Mouse (Mus musculus) lung, embryonic 14.5 days (tissue): ENCODE measurements around the gene Sh3bp4. TPM values are rescaled to one million over a fixed set of nuclear protein-coding genes. Genes with fewer than 3 reads are reported as not detected.

ENCODE experiments used
- ATAC-seq: fragments of 200-750 bp; cut with Nextera tagmentation; 2 replicates; pipeline ENCODE4 v1.8.0; 2017; ENCODE audit warnings: mild to moderate bottlenecking, moderate TSS enrichment, moderate library complexity; ENCODE audit not compliant: insufficient read depth
- DNase-seq: peaks from one replicate; pipeline ENCODE4 v3.0.0-alpha.2; 2015
- H3K27ac ChIP-seq: fragments of 300-500 bp; sonication (generic); 2 replicates; pipeline ENCODE4 v1.5.1; 2014; ENCODE audit warnings: low read depth, mild to moderate bottlenecking, moderate library complexity
- H3K27me3 ChIP-seq: fragments of 300-500 bp; sonication (generic); 2 replicates; pipeline ENCODE4 v1.6.1; 2014; ENCODE audit warnings: low read length, control low read depth; ENCODE audit not compliant: insufficient read depth
- H3K36me3 ChIP-seq: fragments of 300-500 bp; sonication (generic); 2 replicates; pipeline ENCODE4 v1.6.1; 2014; ENCODE audit warnings: control low read depth; ENCODE audit not compliant: insufficient read depth
- H3K4me1 ChIP-seq: fragments of 300-500 bp; sonication (generic); 2 replicates; pipeline ENCODE4 v1.6.1; 2014; ENCODE audit warnings: antibody characterized with exemption, control low read depth; ENCODE audit not compliant: insufficient read depth
- H3K4me2 ChIP-seq: fragments of 300-500 bp; sonication (generic); 2 replicates; pipeline ENCODE4 v1.6.1; 2014; ENCODE audit warnings: mild to moderate bottlenecking
- H3K4me3 ChIP-seq: fragments of 300-500 bp; sonication (generic); 2 replicates; pipeline ENCODE4 v1.5.1; 2014; ENCODE audit warnings: low read depth, low read length
- H3K9ac ChIP-seq: fragments of 300-500 bp; sonication (generic); 2 replicates; pipeline ENCODE4 v1.6.1; 2014
- H3K9me3 ChIP-seq: fragments of 300-500 bp; sonication (generic); 2 replicates; pipeline ENCODE4 v1.6.1; 2016; ENCODE audit warnings: low read depth, low read length, control low read depth
- CTCF ChIP-seq: IDR thresholded peaks from 2 replicates; pipeline ENCODE4 v1.5.1; 2016; ENCODE audit warnings: antibody characterized with exemption, low read depth
- WGBS: fragments of 180-500 bp; shearing (Covaris S2); extraction: QIAGEN DNeasy Blood & Tissue Kit; methylation state at CpG from one replicate; pipeline ENCODE4 v1.1.7; 2014; 5-methylcytosine and 5-hydroxymethylcytosine counted together
- polyA plus RNA-seq: library from polyadenylated mRNA; unstranded; fragments of >200 nt; fragmentation: Nextera tagmentation; extraction: Ambion mirVana; gene quantifications from 2 replicates; pipeline ENCODE4 v1.2.1, GENCODE M21; 2014

Gene Sh3bp4
- polyA plus RNA-seq, 1 experiment from 2014 or later = 26.2 TPM

- Histone ChIP-seq H3K36me3 (no peaks in the 10 kb centered on the region), H3K4me3 (no peak overlapping the region), H3K9ac (no peak overlapping the region), H3K27ac (no peak overlapping the region), H3K4me1 (peaks cover 15% of the 10 kb centered on the region), H3K4me2 (no peak overlapping the region), H3K9me3 (no peaks in the 10 kb centered on the region), H3K27me3 (no peaks in the 10 kb centered on the region)
- 66% methylated on average over 4 of the region's 4 CpGs for WGBS
- no peak for TF ChIP-seq CTCF
- no peak for ATAC-seq
- no peak for DNase-seq
These were observed 63.1 kb downstream of the Sh3bp4 start for GRCm38 (mm10) chr1:89133266-89133665.

GRCm38 (mm10) chr1:89133717-89134116 is 63.5 kb downstream of the Sh3bp4 start:
- no peak for DNase-seq
- TF ChIP-seq CTCF = no peak
- no peak overlapping the region for H3K4me3 ChIP-seq
- no peak for ATAC-seq
- no peaks in the 10 kb centered on the region for H3K27me3 ChIP-seq
- H3K4me2 ChIP-seq = no peak overlapping the region
- no peaks in the 10 kb centered on the region; the same call in 1 of the 2 replicates for H3K36me3 ChIP-seq
- no peak overlapping the region for H3K27ac ChIP-seq
- no peak overlapping the region for H3K9ac ChIP-seq
- WGBS = 86% methylated on average over 4 of the region's 4 CpGs
- peaks cover 15% of the 10 kb centered on the region for H3K4me1 ChIP-seq
- no peaks in the 10 kb centered on the region for H3K9me3 ChIP-seq

DNA sequence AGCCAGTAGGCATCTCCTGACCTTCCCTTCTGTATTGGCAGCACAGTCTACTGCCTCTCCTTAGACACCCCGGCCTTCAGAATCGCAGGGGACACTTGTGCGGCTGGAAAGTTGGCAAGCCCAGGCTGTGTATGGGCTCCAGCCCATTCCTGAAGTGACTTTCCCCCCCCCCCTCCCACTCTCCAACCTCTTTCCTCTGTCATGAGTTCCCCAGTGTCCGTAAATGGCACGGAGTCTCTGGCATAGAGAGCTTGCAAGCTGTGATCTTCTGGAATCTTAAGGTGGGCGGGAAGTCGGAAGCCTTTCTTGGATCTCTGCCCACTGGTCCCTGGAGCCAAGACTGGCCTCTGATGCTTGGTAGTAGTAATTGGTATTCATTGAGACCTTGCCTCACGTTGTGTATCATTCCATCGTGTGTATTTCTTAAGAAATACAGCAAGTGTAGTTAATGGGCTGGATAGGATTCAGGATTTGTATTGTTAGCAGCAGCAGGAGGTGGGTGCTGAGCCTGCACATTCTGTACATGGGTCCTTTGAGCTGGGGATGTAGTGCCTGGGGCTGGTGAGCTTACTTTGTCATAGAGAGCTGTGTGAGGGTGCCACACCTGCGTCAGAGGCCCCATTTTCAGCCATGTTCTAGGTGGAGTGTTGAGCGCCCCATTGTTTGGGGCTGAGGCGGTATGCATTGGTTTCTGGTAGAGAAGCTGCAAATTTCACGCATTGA is 66.0 kb downstream of the Sh3bp4 start:
- H3K27me3 ChIP-seq = no peaks in the 10 kb centered on the region
- ATAC-seq (peak; percentile 62), DNase-seq (peak; percentile 78)
- peaks cover 15% of the 10 kb centered on the region for H3K4me1 ChIP-seq
- H3K4me3 ChIP-seq = no peak overlapping the region
- 61% methylated on average over 13 of the region's 13 CpGs for WGBS
- no peak overlapping the region for H3K27ac ChIP-seq
- peaks cover 10% of the 10 kb centered on the region; the same call in 1 of the 2 replicates for H3K36me3 ChIP-seq
- no peak overlapping the region for H3K9ac ChIP-seq
- H3K4me2 ChIP-seq = no peak overlapping the region
- no peak for TF ChIP-seq CTCF
- H3K9me3 ChIP-seq = no peaks in the 10 kb centered on the region

DNA sequence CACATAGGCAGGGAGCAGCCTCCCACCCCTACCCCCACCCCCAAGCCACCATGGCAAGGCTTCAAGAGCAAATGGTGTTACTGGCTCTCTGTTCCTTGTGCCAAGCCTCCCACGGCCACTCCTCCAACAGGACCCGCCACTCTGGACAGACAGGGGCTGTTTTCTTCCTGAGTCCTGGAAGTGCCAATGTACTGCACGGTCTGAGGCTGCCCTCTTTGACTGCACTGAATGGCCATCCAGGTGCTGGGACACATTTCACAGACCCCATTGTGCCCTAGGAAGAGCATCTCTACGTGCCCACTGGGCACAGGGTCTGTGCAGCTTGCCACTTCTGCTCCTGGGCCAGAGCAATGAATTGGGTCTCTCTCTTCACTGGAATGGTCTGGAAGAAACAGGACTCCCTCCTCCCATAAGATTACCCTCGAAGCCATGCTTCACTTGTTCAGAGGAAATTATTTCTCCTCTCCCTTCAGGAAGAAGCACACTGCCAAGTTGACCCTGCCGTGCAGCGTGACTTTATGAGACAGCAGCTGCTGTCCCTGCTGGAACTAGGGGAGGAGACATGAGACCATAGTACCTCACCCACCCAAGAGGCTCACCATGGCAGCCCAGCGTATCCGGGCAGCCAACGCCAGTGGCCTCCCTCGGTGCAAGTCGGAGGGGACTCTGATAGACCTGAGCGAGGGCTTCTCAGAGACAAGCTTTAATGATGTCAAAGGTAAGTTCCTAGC is 67.0 kb downstream of the Sh3bp4 start:
- TF ChIP-seq CTCF = no peak
- Histone ChIP-seq H3K27ac (no peak overlapping the region), H3K4me1 (peaks cover 15% of the 10 kb centered on the region), H3K27me3 (no peaks in the 10 kb centered on the region), H3K4me2 (no peak overlapping the region), H3K9ac (no peak overlapping the region), H3K9me3 (no peaks in the 10 kb centered on the region), H3K4me3 (no peak overlapping the region), H3K36me3 (peaks cover 10% of the 10 kb centered on the region; the same call in 1 of the 2 replicates)
- ATAC-seq (no peak), DNase-seq (no peak)
- 83% methylated on average over 13 of the region's 13 CpGs for WGBS

- H3K4me1 ChIP-seq = peaks cover 15% of the 10 kb centered on the region
- H3K27me3 ChIP-seq = no peaks in the 10 kb centered on the region
- no peak overlapping the region for H3K27ac ChIP-seq
- no peak overlapping the region for H3K4me2 ChIP-seq
- DNase-seq (peak; percentile 49), ATAC-seq (no peak)
- peaks cover 14% of the 10 kb centered on the region; the same call in 1 of the 2 replicates for H3K36me3 ChIP-seq
- H3K9me3 ChIP-seq = no peaks in the 10 kb centered on the region
- no peak overlapping the region for H3K9ac ChIP-seq
- H3K4me3 ChIP-seq = no peak overlapping the region
- 52% methylated on average over 5 of the region's 5 CpGs for WGBS
- TF ChIP-seq CTCF = no peak
These were observed 68.1 kb downstream of the Sh3bp4 start for GRCm38 (mm10) chr1:89138316-89138715.

GRCm38 (mm10) chr1:89140113-89140512 is 69.9 kb downstream of the Sh3bp4 start:
- Histone ChIP-seq H3K9me3 (no peaks in the 10 kb centered on the region), H3K36me3 (peaks cover 32% of the 10 kb centered on the region), H3K4me1 (peaks cover 15% of the 10 kb centered on the region), H3K9ac (no peak overlapping the region), H3K4me3 (no peak overlapping the region), H3K27ac (no peak overlapping the region), H3K4me2 (no peak overlapping the region), H3K27me3 (no peaks in the 10 kb centered on the region)
- TF ChIP-seq CTCF = no peak
- 89% methylated on average over 9 of the region's 9 CpGs for WGBS
- DNase-seq = no peak
- ATAC-seq = no peak

GRCm38 (mm10) chr1:89151071-89151470 is 80.9 kb downstream of the Sh3bp4 start:
- Histone ChIP-seq H3K27ac (no peak overlapping the region), H3K36me3 (peaks cover 29% of the 10 kb centered on the region), H3K4me3 (no peak overlapping the region), H3K9ac (no peak overlapping the region), H3K9me3 (no peaks in the 10 kb centered on the region), H3K27me3 (no peaks in the 10 kb centered on the region), H3K4me2 (no peak overlapping the region), H3K4me1 (no peaks in the 10 kb centered on the region)
- ATAC-seq (no peak), DNase-seq (no peak)
- TF ChIP-seq CTCF = no peak
- WGBS = 64% methylated on average over 7 of the region's 7 CpGs
